Mouse (Mus musculus) right cerebral cortex, postnatal 14 days (tissue): ENCODE measurements around the gene Lyrm2.

ENCODE experiments used
- DNase-seq: peaks from one replicate; pipeline ENCODE4 v3.0.0; 2022

Gene Lyrm2

DNA sequence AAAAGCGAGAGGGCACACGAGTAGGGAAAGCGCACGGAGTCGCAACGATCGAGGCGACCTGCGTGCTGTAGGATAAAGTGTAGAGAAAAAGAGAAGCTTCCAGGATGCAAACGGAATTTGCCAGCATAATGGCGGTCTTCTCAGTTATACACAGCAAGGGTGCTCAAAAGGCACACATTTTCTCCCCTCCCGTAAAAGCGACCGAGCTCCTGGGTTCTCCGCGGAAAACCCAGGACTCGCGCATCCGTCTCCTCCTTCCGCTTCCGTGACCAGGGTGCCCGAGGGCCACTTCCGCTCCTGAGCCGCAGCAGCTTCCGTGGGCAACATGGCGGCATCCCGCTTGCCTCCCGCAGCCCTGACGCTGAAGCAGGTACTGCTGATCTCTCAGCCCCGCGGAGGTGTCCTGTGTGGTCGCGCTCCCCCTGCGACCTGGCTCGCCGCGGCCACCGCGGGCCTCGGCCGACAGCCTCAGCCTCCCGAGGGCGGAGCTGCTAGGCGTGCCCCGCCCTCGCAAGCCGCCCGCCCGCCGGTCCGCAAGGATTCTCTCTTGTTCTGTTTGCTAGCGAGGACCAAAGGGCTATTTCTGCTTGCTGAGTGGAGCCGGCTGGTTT, at the start of gene Lyrm2:
Lyrm2 (plus strand) TSS at position 288 of the 611 bp plus-strand sequence.
- DNase-seq, result peak; percentile 74

DNA sequence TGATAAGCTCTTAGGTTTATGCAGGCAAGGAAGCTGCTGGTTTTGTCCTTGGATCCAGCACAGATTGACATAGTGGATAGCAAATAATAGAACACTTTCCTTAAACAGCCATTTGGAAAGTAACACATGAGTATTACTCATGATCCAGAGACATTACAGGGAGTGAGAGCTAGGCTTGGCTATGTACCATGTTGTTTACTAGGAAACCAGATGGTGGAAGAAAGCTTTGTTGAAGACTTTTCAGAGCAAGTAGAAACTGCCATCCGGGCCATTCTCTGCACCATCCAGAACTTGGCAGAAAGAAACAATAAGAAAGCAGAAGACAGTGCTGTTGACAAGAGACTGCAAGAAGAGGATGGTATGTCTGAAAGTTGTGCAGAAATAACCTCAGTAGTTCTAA, 49.3 kb upstream of the Lyrm2 start:
- no peak for DNase-seq

DNA sequence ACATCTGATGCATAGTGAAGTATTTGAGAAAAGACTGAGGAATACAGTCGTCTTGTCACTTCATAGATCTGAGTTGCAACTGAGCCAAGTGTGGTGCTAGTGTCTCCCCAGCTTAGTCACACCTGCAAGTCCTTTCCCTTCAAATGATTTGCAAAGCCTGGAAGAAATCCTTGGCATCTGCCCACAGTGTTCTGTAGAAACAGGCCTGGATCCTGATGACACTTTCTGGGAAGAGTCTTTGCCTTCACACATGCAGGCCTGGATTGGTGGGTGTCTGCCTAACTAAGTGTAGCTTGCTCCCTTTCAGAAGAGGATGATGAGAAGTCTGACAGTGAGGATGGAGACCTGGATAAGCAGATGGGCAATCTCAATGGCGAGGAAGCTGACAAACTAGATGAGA, 42.6 kb upstream of the Lyrm2 start:
- peak; percentile 17 for DNase-seq

DNA sequence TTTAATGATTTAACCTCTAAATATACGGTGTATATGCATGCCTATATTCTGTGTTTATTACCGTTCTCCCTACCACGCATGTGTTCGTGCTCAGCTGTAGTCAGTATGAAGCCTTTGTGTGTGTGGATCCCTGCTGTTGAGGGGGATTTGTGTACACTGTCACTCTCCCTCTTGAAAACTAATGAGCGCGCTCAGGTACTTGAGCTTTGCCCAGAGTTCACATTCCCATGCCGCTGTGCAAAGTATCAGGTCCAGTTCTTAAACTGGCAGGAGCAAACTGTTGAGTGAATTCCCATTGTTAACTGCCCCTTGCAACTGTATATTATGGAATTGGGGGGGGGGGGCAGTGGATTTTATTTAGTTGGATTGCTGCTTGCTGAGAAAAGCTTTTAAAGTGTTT, 32.6 kb upstream of the Lyrm2 start:
- no peak for DNase-seq

DNA sequence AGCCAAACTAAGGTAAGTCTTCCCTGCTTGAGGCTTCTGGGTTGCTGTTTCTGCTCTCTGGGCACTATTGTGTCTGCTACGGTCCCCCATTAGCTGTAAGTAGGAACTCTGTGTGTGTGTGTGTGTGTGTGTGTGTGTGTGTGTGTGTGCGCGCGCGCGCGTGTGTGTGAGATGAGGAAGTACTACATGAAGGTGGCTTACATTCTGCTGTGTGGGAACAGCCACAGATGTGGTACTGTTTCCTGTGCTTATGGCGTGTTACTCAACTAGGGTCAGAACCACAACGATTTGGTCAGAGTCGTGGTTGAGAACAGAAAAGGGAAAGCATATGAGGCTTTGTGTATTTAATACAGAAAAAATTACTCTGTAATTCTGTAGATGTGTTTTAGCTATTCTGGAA, 32.0 kb upstream of the Lyrm2 start:
- no peak for DNase-seq

DNA sequence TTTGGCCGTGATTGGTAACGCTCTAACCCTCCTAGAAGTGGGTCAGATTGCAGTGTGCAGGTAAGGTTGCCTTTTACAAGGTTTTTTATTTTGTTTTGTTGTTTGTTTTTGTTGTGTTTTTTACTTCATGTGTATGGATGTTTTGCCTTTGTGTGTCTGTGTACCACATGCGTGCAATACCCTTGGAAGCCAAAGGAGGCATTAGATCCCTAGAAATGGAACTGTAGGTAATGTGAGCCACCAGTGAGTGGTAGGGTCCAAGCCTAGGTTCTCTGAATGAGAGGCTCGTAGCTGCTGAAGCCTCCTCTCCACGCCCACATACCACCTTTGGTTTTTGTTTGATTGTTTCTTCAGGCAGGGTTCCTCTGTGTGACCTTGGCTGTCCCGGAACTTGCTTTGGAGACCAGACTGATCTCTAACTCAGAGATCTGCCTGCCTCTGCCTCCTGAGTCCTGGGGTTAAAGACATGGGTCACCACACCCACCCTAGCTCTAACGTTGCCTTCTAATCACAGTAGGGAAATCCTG, 29.7 kb upstream of the Lyrm2 start:
- no peak for DNase-seq

DNA sequence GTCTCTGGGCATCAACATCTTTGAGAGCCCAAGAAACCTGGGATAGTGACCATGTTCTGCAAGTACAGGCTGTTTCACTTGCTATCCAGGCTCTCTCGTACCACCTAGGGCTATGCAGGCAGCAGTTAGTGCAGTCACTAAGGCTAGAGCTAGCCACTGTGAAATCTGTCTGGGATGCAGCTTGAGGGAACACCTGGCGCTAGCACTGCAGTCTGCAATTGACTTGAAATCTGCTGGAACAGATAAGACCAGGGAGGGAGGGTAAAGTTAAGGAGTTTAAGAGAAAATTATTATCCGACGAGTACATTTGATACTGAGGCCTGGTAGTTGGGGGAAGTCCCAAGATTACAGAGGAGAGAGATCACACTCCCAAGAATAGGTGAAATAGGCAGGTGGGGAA, 20.1 kb upstream of the Lyrm2 start:
- DNase-seq, result no peak

DNA sequence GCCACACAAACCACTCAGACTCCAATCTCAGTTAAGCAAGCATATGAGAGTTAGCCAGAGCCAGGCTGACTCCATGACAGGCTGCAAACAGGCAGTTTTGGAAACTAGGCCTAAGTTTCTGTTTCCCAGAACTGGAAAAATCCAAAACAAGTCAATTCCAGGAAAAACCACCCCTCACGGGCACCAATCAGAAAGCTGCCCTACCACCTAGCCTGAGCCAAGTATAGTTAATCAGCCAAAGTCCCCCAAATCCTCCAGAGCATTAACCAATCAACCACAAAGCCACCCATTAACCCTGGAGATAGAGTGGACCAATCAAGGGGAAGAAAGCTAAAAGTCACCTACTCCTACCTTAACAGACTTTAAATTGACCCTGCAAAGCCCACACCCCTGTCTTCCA, 12.9 kb upstream of the Lyrm2 start:
- no peak for DNase-seq

DNA sequence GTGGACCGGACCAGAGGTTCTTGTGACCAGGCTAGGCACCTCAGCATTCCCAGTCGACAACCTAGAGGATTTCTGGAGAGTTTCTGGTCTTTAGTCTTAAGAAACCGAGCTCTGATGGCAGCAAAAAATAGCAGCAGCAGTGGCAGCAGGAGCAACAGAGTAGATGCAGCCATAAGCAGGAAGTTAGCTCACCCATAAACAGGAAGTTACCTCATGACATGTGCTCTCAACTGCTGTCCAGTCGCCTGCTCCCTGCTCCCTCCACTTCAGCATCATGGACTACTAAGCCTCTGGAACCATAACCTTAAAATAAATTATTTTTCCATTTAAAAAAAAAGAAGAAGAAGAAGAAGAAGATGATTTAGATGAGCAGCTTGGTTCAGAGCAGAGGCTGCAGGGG, 11.0 kb upstream of the Lyrm2 start:
- DNase-seq, result no peak

DNA sequence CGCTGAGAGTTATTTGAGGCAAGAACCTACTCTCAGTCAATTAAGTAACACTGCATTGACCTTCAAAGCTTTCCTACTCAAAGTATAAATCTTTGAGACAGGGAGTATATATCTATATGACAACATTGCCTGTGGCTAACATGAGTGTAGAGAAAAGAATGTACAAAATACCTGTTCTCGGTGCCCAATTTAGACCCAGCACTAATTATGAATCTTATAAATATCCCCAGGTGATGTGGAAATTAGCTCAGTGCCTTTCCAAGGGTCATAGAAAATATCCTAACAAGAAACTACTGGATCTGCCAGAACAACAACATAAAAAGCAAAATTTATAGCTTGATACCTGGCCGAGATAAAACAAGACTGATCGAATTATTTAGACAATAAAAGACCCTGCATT, 1.1 kb upstream of the Lyrm2 start:
- DNase-seq, result no peak

DNA sequence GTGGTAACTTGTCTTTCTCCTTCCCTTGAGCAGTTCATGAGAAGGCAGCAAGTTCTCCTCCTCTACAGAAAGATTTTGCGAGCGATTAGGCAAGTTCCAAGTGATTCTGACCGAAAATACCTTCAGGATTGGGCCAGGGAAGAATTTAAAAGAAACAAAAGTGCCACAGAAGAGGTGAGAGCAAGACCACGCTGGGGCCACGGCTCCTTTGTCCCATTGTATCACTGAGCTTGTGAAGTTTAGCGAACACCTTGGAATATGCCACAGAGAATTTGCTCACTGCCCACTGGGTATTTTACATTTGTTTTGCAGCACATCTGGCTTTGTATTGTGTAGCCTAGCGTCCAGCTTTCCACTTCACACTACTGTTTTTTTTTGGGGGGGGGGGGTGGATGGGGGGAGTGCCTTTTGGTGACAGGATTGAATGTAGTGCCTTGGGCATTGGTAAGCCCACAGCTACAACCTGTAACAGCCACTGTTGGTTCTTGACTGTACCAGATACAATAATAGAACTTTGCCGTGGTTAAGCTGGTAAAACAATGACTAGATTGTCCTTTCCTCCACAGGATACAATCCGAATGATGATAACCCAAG, 621 bp downstream of the Lyrm2 start:
- DNase-seq, result no peak

DNA sequence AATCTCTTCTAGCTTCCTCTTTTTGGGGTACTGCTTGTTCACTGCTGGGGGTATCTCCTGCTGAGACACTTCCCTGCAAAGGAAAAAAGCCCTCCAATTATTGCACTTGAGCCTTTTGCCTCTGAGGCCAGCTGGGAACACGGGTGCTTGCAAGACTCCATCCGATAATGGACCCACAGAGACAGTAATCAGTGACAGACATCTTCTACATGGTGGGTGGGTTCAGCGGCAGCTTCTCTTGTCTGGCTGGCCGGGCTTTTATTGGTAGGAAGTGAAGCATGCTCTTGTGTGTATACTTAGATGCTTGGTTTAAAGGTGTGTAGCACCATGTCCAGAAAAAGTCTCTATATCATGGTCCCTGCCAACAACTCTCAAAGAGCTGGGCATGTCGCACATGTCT, 17.4 kb downstream of the Lyrm2 start:
- no peak for DNase-seq

DNA sequence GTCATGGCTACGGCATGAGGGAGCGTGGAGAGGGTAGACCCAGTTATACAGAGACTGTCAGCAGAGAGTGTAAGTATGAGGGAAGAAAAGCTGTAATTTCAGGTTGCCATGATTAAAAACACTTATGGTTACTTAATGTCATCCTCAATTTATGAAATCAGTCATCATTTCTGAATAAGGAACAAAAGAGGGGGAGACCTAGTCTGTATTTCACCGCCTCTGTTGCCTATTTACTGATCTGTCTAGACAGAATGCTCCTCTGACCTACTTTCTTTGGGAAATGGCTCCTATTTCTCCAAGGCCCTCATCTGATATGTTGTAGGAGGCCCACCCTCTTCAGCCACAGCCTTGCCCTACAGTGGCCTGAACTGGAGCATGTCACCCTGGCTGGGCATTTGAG, 20.6 kb downstream of the Lyrm2 start:
- DNase-seq, result no peak

DNA sequence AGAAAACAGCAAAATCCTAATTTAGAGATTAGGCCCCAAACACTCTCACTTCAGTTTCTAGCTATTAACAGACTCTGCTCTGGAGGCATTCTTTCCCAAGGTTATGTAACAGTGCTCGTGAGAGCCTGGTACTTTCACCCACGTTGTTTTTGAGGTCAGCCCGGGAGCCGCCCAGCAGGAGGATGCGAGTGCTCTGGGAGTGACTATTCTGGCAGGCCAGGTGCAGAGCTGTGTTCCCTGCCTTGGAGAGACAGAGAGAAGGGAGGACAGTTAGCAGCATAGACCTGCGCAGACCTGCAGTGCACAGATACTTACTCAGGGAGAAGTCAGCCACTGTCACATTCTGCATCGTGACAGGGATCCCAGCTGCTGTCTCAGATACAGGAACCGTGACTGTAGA, 24.2 kb downstream of the Lyrm2 start:
- no peak for DNase-seq

DNA sequence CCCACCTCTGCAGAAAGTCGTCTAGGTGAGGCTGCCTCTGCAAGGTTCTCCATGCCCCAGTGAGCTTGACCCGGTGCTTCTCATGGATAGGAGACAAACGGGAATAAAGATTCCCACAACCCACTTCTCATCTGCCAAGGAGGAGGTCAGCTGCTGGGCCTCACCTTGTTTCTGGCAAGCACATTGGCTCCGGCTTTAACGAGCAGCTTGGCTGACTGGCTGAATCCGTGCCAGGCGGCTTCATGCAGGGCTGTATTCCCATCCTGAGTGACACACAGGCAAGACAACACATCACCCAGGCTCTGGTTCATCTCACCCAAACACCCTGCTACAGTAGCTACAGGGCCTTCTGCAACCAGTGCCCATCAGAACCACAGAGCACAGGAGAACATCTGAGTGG, 26.9 kb downstream of the Lyrm2 start:
- DNase-seq, result peak; percentile 34

DNA sequence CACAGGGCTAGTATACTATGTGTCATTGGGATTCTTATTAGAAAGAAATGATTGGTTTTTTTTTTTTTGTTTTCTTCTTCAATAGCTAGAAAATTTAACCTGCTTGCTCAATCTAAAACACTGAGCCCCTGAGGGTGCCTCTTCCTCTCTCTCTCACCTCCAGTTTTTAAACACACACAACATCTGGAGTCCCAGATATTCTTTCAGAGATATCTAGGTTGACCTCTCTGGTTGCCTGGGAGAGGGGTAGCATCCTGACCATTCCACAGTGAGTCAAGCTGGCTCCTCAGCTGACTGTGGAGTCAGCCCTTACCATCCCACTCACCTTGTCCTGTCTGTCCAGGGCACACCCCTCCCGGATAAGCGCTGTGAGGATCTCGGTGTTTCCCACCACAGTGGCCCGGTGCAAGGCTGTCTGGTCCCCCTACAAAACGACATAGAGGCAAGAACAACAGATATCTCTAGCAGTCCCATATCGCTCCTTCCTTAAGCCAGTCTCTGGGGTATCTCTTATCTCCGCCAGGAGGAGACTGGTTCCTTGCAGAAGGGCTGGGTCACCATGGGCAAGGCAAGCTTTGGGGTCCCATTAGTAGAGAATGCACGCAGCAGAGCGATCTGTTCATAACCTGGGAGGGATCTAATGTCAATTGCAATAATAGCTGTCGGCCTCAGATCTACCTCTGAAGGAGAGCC, 28.5 kb downstream of the Lyrm2 start:
- DNase-seq, result no peak

DNA sequence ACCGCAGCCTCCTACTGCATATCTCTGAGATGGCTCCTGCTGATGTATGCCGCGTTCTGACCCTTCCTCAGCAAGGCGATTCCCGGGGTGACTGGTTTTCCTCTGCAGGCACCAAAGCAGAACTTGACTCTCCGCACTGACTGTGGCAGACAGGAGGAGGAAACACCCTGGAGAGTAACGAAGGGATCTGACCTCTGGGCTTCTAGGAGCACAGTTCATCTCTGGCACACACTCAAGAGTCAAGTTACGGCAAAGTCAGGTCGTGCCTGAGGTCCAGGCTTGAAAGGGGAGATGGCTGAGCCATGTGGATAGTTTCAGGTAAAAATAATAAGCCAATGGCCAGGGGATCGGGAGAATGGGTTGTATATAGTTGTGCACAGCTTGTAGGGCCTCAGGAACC, 29.3 kb downstream of the Lyrm2 start:
- DNase-seq, result no peak

DNA sequence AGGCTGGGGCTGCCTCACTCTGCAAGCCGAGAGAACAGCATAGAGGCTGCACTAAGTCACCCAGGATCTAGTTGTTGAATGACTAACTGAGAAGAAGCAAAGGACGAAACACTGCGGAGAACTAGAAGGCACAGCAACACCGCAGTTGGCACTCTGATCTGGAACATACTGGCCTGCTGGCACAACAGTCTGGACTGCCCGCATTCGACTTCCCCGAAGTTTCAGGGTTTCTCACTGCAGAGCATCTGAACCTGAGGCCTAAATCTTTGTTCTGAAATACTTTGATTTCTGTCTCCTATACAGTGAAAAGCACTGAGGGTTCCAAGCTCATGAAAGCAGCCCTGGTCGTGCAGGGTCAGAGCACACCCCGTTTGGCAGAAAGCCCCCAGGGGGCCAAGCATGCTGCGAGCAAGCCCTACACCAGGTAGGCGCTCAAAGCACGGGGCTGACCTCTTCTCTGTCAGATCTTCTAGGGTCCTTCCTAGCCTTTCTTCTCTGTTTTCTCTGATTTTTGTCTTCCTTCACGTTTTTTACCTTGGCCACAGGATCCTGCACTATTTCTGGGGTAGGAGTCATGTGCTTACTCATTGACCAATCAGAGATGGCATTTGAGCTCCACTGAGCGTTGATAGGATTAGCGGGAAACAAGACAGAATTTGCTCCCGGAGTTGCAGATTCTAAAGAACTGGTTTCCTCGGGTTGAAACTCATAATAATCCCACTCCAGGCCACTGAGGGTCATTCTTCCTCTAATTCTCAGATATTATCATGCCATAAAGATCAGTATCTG, 33.6 kb downstream of the Lyrm2 start:
- DNase-seq, result no peak

DNA sequence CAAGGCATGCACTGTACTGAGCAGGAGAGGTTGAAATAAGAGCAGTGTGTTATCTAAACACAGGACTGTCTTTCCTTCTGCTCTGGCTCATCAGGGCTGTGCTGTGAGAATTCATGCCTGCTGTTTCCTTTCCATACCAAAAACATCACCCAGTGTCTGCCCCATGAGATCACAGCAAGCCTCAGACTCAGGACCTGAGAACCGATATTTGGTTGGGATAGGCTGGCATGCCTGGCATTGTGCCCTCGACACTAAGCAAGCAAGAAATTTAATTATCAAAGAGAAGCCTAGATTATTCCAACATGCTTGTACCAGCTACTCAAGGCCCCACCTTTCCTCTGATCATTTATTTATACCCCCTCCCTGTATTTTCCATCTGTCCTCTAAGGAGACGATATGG, 34.5 kb downstream of the Lyrm2 start:
- DNase-seq, result no peak

DNA sequence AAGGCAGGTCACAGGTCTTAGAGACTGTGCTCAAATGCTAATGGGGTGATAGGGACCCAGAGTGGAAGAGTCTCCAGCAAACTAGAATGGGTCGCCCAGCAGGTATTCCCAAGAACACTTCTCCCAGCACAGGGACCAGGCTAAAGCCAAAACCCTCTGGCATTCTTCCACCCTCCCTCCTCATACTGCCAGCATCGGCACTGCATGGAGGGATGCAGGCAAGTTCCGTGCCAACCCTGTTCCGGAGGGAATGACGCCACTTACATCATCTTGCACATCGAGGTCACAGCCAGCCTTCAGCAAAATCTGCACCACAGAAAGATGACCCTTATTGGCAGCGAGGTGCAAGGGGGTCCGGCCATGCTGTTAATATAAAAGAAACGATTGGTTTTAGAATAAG, 36.0 kb downstream of the Lyrm2 start:
- no peak for DNase-seq

DNA sequence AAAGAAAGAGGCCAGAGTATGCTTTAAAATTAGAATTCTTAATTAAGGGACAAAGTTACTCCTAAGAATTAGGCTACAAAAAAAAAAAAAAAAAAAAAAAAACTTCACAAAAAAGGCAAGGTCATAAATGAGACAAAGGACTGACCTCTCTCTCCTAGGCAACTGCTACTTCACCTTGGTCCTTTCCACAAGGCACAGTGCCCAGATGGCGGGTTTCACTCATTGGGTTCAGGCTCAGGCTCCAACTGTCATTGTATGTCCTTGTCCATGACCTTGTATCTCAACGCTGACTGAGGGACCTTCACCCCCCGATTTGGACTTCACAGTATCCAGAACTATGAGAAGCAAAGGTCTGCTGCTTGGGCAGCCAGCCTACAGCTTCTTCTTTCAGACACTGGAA, 38.3 kb downstream of the Lyrm2 start:
- no peak for DNase-seq
